Comparison of ENCODE assay signal across 8 mouse cellular contexts in the genomic region with DNA sequence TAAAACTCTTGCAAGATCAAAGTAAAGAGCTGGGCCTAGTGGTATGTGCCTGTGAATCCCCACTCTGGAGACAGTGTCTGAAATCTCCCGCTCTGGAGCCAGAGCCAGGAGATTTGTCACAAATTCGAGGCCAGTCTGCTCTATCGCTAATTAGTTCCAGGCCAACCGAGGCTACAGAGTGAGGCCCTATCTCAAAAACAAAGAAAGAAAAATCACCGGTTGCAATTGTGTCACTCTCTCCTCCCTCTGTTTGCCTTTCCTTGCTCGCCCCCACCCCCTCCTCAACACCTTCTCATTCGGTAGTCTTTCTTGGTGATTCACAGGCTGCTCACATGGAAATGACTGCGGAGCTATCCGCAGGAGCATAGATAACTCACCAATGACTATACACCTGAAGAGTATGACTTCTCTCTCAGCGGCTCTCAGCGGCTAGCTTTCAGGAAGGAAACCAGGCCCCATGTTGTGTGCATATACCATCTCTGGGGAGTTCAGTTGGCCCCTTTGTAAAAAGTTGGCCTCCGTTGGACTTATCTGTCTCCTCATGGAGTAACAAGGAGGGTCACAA. TPM values are rescaled to one million over a fixed set of nuclear protein-coding genes. Genes with fewer than 3 reads are reported as not detected.
DNase-seq lines count a peak whose midpoint lies in the region; ATAC-seq and TF ChIP-seq lines count a peak whose summit lies in the region.

No protein-coding gene starts in this region.

- TF ChIP-seq CTCF in layer of hippocampus, adult 2 months (conservative IDR thresholded peaks at IDR 0.05), result no peak
- TF ChIP-seq CTCF in embryonic fibroblast, embryonic 13.5 days (IDR thresholded peaks at IDR 0.05; ENCODE audit: borderline replicate concordance, insufficient read depth, low read length), result no peak
- no peak for TF ChIP-seq CTCF in intestine, postnatal 0 days (IDR thresholded peaks at IDR 0.05; ENCODE audit: low read depth)

- peak overlapping the region; percentile 90 for H3K4me2 ChIP-seq in intestine, postnatal 0 days (replicated peaks; ENCODE audit: low read depth)
- peak overlapping the region; percentile 85 for H3K4me2 ChIP-seq in midbrain, embryonic 16.5 days (ENCODE audit: low read length)

- H3K27me3 ChIP-seq in intestine, postnatal 0 days (replicated peaks; ENCODE audit: control insufficient read depth, insufficient read depth, low read length), result no peaks in the 10 kb centered on the region
- H3K27me3 ChIP-seq in midbrain, embryonic 16.5 days (ENCODE audit: control insufficient read depth, insufficient read depth, low read depth, low read length), result no peaks in the 10 kb centered on the region

- 19% methylated on average over 12 of the region's 12 CpGs for WGBS in intestine, postnatal 0 days
- 19% methylated on average over 12 of the region's 12 CpGs for WGBS in midbrain, embryonic 16.5 days

- peak overlapping the region; percentile 87 for H3K4me3 ChIP-seq in layer of hippocampus, adult 2 months
- H3K4me3 ChIP-seq in embryonic fibroblast, embryonic 13.5 days (ENCODE audit: insufficient read depth, low read length), result peak overlapping the region; percentile 25
- H3K4me3 ChIP-seq in intestine, postnatal 0 days (ENCODE audit: low read depth, low read length), result peak overlapping the region; percentile 69
- H3K4me3 ChIP-seq in midbrain, embryonic 16.5 days (ENCODE audit: low read depth, low read length), result peak overlapping the region; percentile 66

- peaks cover 17% of the 10 kb centered on the region for H3K4me1 ChIP-seq in embryonic fibroblast, embryonic 13.5 days (ENCODE audit: control insufficient read depth, insufficient read depth, low read length)
- H3K4me1 ChIP-seq in intestine, postnatal 0 days (replicated peaks; ENCODE audit: control insufficient read depth, insufficient read depth, low read length), result peaks cover 9% of the 10 kb centered on the region; the same call in 1 of the 2 replicates
- H3K4me1 ChIP-seq in midbrain, embryonic 16.5 days (ENCODE audit: control insufficient read depth, insufficient read depth, low read length), result peaks cover 23% of the 10 kb centered on the region

- peak; percentile 16 for ATAC-seq in intestine, postnatal 0 days
- peak; percentile 26 for ATAC-seq in midbrain, embryonic 16.5 days

- peak overlapping the region; percentile 78; the same call in 1 of the 2 replicates for H3K9ac ChIP-seq in intestine, postnatal 0 days (ENCODE audit: low read depth, low read length)
- peak overlapping the region; percentile 85 for H3K9ac ChIP-seq in midbrain, embryonic 16.5 days (ENCODE audit: low read depth, low read length)

- peak overlapping the region; percentile 89 for H3K27ac ChIP-seq in layer of hippocampus, adult 2 months
- peak overlapping the region; percentile 71 for H3K27ac ChIP-seq in embryonic fibroblast, embryonic 13.5 days (ENCODE audit: insufficient read depth, low read length)
- H3K27ac ChIP-seq in intestine, postnatal 0 days (ENCODE audit: low read depth, low read length), result peak overlapping the region; percentile 82
- peak overlapping the region; percentile 89 for H3K27ac ChIP-seq in midbrain, embryonic 16.5 days (ENCODE audit: low read length)

- no peak for DNase-seq in layer of hippocampus, adult 2 months (ENCODE audit: low spot score in 2 of 2)
- no peak for DNase-seq in layer of hippocampus, adult 9-11 months
- DNase-seq in MN1 (ENCODE audit: low spot score), result peak; percentile 26
- DNase-seq in ovary, postnatal 14 days (ENCODE audit: low spot score), result no peak
- DNase-seq in urinary bladder, postnatal 36 days (ENCODE audit: low spot score in 2 of 2), result no peak

- H3K36me3 ChIP-seq in intestine, postnatal 0 days (ENCODE audit: control insufficient read depth, insufficient read depth), result no peaks in the 10 kb centered on the region
- H3K36me3 ChIP-seq in midbrain, embryonic 16.5 days (ENCODE audit: control insufficient read depth, insufficient read depth, low read length), result no peaks in the 10 kb centered on the region

- no peaks in the 10 kb centered on the region for H3K9me3 ChIP-seq in intestine, postnatal 0 days (ENCODE audit: control insufficient read depth)
- H3K9me3 ChIP-seq in midbrain, embryonic 16.5 days (replicated peaks; ENCODE audit: control insufficient read depth, low read length, poor library complexity, severe bottlenecking), result no peaks in the 10 kb centered on the region

- no peak for TF ChIP-seq POLR2A in embryonic fibroblast, embryonic 13.5 days (IDR thresholded peaks at IDR 0.05; ENCODE audit: low read depth, low read length)

RNA-seq across cellular contexts. Expression of gene Ahcy, which starts 0.6 kb away (rescaled TPM):
- 10 to 100 TPM; 14.6 to 16.2 TPM for total RNA-seq in layer of hippocampus, adult 2 months (2021)
- polyA plus RNA-seq in embryonic fibroblast, embryonic 13.5 days (2011; ENCODE audit: insufficient read length, low read depth, missing spikeins), result 52.0 and 52.2 TPM in 2 replicates
- 45.7 and 47.9 TPM in 2 replicates for polyA plus RNA-seq in intestine, postnatal 0 days (2015; fragmentation: Nextera tagmentation; extraction: Ambion mirVana)
- polyA plus RNA-seq in midbrain, embryonic 16.5 days (2015; fragmentation: Nextera tagmentation; extraction: Ambion mirVana), result 32.3 and 32.6 TPM in 2 replicates

RNA-seq across cellular contexts. Expression of gene Gm14226, which starts 56.8 kb away (rescaled TPM):
- under 1 TPM; 0.15 to 0.17 TPM for total RNA-seq in layer of hippocampus, adult 2 months (2021)
- polyA plus RNA-seq in embryonic fibroblast, embryonic 13.5 days (2011; ENCODE audit: insufficient read length, low read depth, missing spikeins), result 0.21 TPM in 1 of 2 replicates, not detected in the other
- 0.24 and 0.31 TPM in 2 replicates for polyA plus RNA-seq in intestine, postnatal 0 days (2015; fragmentation: Nextera tagmentation; extraction: Ambion mirVana)
- polyA plus RNA-seq in midbrain, embryonic 16.5 days (2015; fragmentation: Nextera tagmentation; extraction: Ambion mirVana), result 0.09 and 0.16 TPM in 2 replicates

RNA-seq across cellular contexts. Expression of gene Itch, which starts 58.5 kb away (rescaled TPM):
- total RNA-seq in layer of hippocampus, adult 2 months (2021), result 10 to 100 TPM; 58.7 to 60.1 TPM
- 62.4 and 73.3 TPM in 2 replicates for polyA plus RNA-seq in embryonic fibroblast, embryonic 13.5 days (2011; ENCODE audit: insufficient read length, low read depth, missing spikeins)
- polyA plus RNA-seq in intestine, postnatal 0 days (2015; fragmentation: Nextera tagmentation; extraction: Ambion mirVana), result 20.3 and 25.4 TPM in 2 replicates
- polyA plus RNA-seq in midbrain, embryonic 16.5 days (2015; fragmentation: Nextera tagmentation; extraction: Ambion mirVana), result 40.2 and 46.0 TPM in 2 replicates

Comparison
In these comparisons a context has a peak if more than half of its experiments do, and no peak if none do; other contexts are left out.
1. H3K4me3 ChIP-seq: peak in every context shown above with its lines; median percentile 87 in layer of hippocampus, adult 2 months; 69 in intestine, postnatal 0 days; 66 in midbrain, embryonic 16.5 days; 25 in embryonic fibroblast, embryonic 13.5 days.